Mouse (Mus musculus): ENCODE data around the gene Bri3bp. TPM values are rescaled to one million over a fixed set of nuclear protein-coding genes. Genes with fewer than 3 reads are reported as not detected.
A peak's percentile ranks its signal among the peaks of the same experiment; 100 is the strongest.
"Not testable (repeated sequence)": the region's sequence is repeated elsewhere in the genome, so short reads cannot be mapped to it uniquely, and the experiment has no call there.

Gene Bri3bp
- total and polyA plus RNA-seq, 2 experiments from 2014 or later, result 27.8 to 65.8 TPM

- peaks cover 8% of the 10 kb centered on the region for H3K36me3 ChIP-seq (replicated peaks; ENCODE audit: control insufficient read depth, insufficient read depth, low read length)
These were observed 46.2 kb downstream of the Bri3bp start for GRCm38 (mm10) chr5:125487375-125488115.

DNA sequence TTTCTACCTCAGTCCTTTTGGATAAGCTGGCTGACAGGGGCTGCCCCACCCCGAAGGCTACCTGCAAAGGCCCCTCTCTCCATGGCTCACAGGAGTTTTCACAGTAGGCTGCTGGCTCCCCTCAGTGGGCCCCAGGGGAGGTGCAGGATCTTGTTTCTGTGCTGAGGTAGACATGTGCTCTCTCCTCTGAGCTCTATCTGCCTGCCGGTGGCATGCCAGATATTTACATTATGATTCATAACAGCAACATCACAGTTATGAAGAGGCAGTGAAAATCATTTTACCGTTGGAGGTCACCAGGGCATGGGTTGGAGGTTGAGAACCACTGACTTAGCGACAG is 46.7 kb downstream of the Bri3bp start:
- DNase-seq (ENCODE audit: low spot score), result no peak
- TF ChIP-seq EP300 (IDR thresholded peaks at IDR 0.05; ENCODE audit: low read depth) (no peak), CTCF (IDR thresholded peaks at IDR 0.05; ENCODE audit: low read depth) (peak; percentile 50)
- peak; percentile 62; the same call in 1 of the 2 replicates for ATAC-seq (ENCODE audit: insufficient read depth, low read depth)
- 44% methylated on average over 4 of the region's 4 CpGs for WGBS
- Histone ChIP-seq H3K27me3 (ENCODE audit: control insufficient read depth, insufficient read depth, low read length) (no peaks in the 10 kb centered on the region), H3K9ac (replicated peaks; ENCODE audit: low read depth, low read length) (no peak overlapping the region), H3K9me3 (replicated peaks; ENCODE audit: control insufficient read depth, low read length) (no peaks in the 10 kb centered on the region), H3K36me3 (replicated peaks; ENCODE audit: control insufficient read depth, insufficient read depth, low read length) (peaks cover 3% of the 10 kb centered on the region), H3K27ac (ENCODE audit: low read depth) (no peak overlapping the region), H3K4me3 (ENCODE audit: low read depth, low read length) (no peak overlapping the region), H3K4me2 (ENCODE audit: low read depth, low read length) (no peak overlapping the region), H3K4me1 (ENCODE audit: control insufficient read depth, insufficient read depth) (no peaks in the 10 kb centered on the region)

More at GRCm38 (mm10) chr5:125487375-125488115, 46.2 kb downstream of the Bri3bp start:
- Histone ChIP-seq H3K27ac (ENCODE audit: low read depth) (no peak overlapping the region), H3K9ac (replicated peaks; ENCODE audit: low read depth, low read length) (no peak overlapping the region), H3K9me3 (replicated peaks; ENCODE audit: control insufficient read depth, low read length) (no peaks in the 10 kb centered on the region), H3K4me3 (ENCODE audit: low read depth, low read length) (no peak overlapping the region), H3K4me2 (ENCODE audit: low read depth, low read length) (no peak overlapping the region), H3K4me1 (ENCODE audit: control insufficient read depth, insufficient read depth) (no peaks in the 10 kb centered on the region), H3K27me3 (ENCODE audit: control insufficient read depth, insufficient read depth, low read length) (no peaks in the 10 kb centered on the region)
- TF ChIP-seq CTCF (IDR thresholded peaks at IDR 0.05; ENCODE audit: low read depth) (no peak), EP300 (IDR thresholded peaks at IDR 0.05; ENCODE audit: low read depth) (no peak)
- DNase-seq (ENCODE audit: low spot score) (no peak), ATAC-seq (ENCODE audit: insufficient read depth, low read depth) (no peak)
- 71% methylated on average over 11 of the region's 11 CpGs for WGBS

GRCm38 (mm10) chr5:125488953-125489352 is 47.6 kb downstream of the Bri3bp start:
- not testable (repeated sequence) for H3K4me2 ChIP-seq (ENCODE audit: low read depth, low read length); H3K9ac ChIP-seq (replicated peaks; ENCODE audit: low read depth, low read length); H3K36me3 ChIP-seq (replicated peaks; ENCODE audit: control insufficient read depth, insufficient read depth, low read length); H3K4me3 ChIP-seq (ENCODE audit: low read depth, low read length); H3K27me3 ChIP-seq (ENCODE audit: control insufficient read depth, insufficient read depth, low read length); H3K27ac ChIP-seq (ENCODE audit: low read depth); DNase-seq (ENCODE audit: low spot score); ATAC-seq (ENCODE audit: insufficient read depth, low read depth); H3K4me1 ChIP-seq (ENCODE audit: control insufficient read depth, insufficient read depth); H3K9me3 ChIP-seq (replicated peaks; ENCODE audit: control insufficient read depth, low read length)
- WGBS, result 95% methylated on average over 5 of the region's 5 CpGs

DNA sequence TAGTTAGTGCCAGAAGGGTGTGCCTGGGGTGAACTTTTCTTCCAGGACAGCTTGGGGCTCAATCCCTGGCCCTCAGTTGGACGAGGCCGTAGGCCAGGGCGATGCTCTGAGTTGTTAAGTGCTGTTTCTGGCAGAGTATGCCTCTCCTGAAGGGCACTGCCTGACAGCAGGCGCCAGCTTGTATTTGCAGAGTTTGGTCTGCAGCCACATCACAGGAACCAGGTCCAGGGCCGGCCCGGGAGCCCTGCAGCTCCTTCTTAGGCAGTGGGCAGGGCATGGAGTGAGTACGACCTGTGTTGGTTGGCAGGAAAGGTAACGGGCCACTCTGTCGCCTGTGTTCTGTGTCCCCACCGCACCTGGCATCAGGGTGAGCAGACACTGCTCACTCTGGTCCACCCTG is 49.7 kb downstream of the Bri3bp start:
- Histone ChIP-seq H3K9ac (replicated peaks; ENCODE audit: low read depth, low read length) (no peak overlapping the region), H3K4me1 (ENCODE audit: control insufficient read depth, insufficient read depth) (no peaks in the 10 kb centered on the region), H3K27me3 (ENCODE audit: control insufficient read depth, insufficient read depth, low read length) (no peaks in the 10 kb centered on the region), H3K9me3 (replicated peaks; ENCODE audit: control insufficient read depth, low read length) (no peaks in the 10 kb centered on the region), H3K4me3 (ENCODE audit: low read depth, low read length) (no peak overlapping the region), H3K4me2 (ENCODE audit: low read depth, low read length) (no peak overlapping the region), H3K27ac (ENCODE audit: low read depth) (no peak overlapping the region), H3K36me3 (replicated peaks; ENCODE audit: control insufficient read depth, insufficient read depth, low read length) (no peaks in the 10 kb centered on the region; the same call in none of the 2 replicates)
- no peak for ATAC-seq (ENCODE audit: insufficient read depth, low read depth)
- TF ChIP-seq EP300 (IDR thresholded peaks at IDR 0.05; ENCODE audit: low read depth) (no peak), CTCF (IDR thresholded peaks at IDR 0.05; ENCODE audit: low read depth) (no peak)
- no peak for DNase-seq (ENCODE audit: low spot score)
- 83% methylated on average over 10 of the region's 10 CpGs for WGBS

- 77% methylated on average over 17 of the region's 17 CpGs for WGBS
- H3K27ac ChIP-seq (ENCODE audit: low read depth), result no peak overlapping the region
- H3K9me3 ChIP-seq (replicated peaks; ENCODE audit: control insufficient read depth, low read length), result no peaks in the 10 kb centered on the region
- no peaks in the 10 kb centered on the region for H3K4me1 ChIP-seq (ENCODE audit: control insufficient read depth, insufficient read depth)
- H3K4me3 ChIP-seq (ENCODE audit: low read depth, low read length), result no peak overlapping the region
- H3K9ac ChIP-seq (replicated peaks; ENCODE audit: low read depth, low read length), result no peak overlapping the region
- H3K27me3 ChIP-seq (ENCODE audit: control insufficient read depth, insufficient read depth, low read length), result no peaks in the 10 kb centered on the region
- TF ChIP-seq EP300 (IDR thresholded peaks at IDR 0.05; ENCODE audit: low read depth), result no peak
- no peak for TF ChIP-seq CTCF (IDR thresholded peaks at IDR 0.05; ENCODE audit: low read depth)
- H3K36me3 ChIP-seq (replicated peaks; ENCODE audit: control insufficient read depth, insufficient read depth, low read length), result no peaks in the 10 kb centered on the region; the same call in none of the 2 replicates
- DNase-seq (ENCODE audit: low spot score), result no peak
- no peak overlapping the region for H3K4me2 ChIP-seq (ENCODE audit: low read depth, low read length)
- ATAC-seq (ENCODE audit: insufficient read depth, low read depth), result no peak
These were observed 51.2 kb downstream of the Bri3bp start for GRCm38 (mm10) chr5:125492379-125493092.
